Mouse (Mus musculus): ENCODE data around the gene Ucn.
A peak's percentile ranks its signal among the peaks of the same experiment; 100 is the strongest.

The Ucn gene

GRCm38 (mm10) chr5:31138241-31138967 is at the start of gene Ucn:
Gene Ucn, minus strand, starts transcription at chr5:31138829.
- no peak for DNase-seq (ENCODE audit: low spot score in 2 of 2)

GRCm38 (mm10) chr5:31183678-31184077 is 45.0 kb upstream of the Ucn start:
- DNase-seq (ENCODE audit: low spot score in 2 of 2) = no peak

- no peak for DNase-seq (ENCODE audit: low spot score in 2 of 2)
Observed at GRCm38 (mm10) chr5:31181183-31181770, 42.6 kb upstream of the Ucn start.

GRCm38 (mm10) chr5:31179766-31180630 is 41.4 kb upstream of the Ucn start, which contains the start of the genes Gm29609 and Gtf3c2:
Gene Gm29609, minus strand, starts transcription at chr5:31179911.
Gene Gtf3c2, minus strand, starts transcription at chr5:31180144.
- DNase-seq (ENCODE audit: low spot score in 2 of 2) = peak; percentile 92 to 96

GRCm38 (mm10) chr5:31179301-31179765 is 40.7 kb upstream of the Ucn start:
- DNase-seq (ENCODE audit: low spot score in 2 of 2) = peak in 1 of 2 experiments; percentile 75

GRCm38 (mm10) chr5:31168630-31169029 is 30.0 kb upstream of the Ucn start:
- DNase-seq (ENCODE audit: low spot score in 2 of 2) = no peak

- DNase-seq (ENCODE audit: low spot score in 2 of 2) = no peak
Observed at GRCm38 (mm10) chr5:31164878-31165277, 26.2 kb upstream of the Ucn start.

GRCm38 (mm10) chr5:31162462-31162861 is 23.8 kb upstream of the Ucn start:
- DNase-seq (ENCODE audit: low spot score in 2 of 2) = no peak

- DNase-seq (ENCODE audit: low spot score in 2 of 2) = peak; percentile 71 to 85
Observed at GRCm38 (mm10) chr5:31154152-31154553, 15.5 kb upstream of the Ucn start, which contains the start of gene Mpv17. Gene Mpv17, minus strand, starts transcription at chr5:31154251.

GRCm38 (mm10) chr5:31153516-31154151 is 15.0 kb upstream of the Ucn start:
- DNase-seq (ENCODE audit: low spot score in 2 of 2) = no peak

- DNase-seq (ENCODE audit: low spot score in 2 of 2) = no peak
Observed at GRCm38 (mm10) chr5:31151746-31152145, 13.1 kb upstream of the Ucn start.

GRCm38 (mm10) chr5:31149781-31150180 is 11.2 kb upstream of the Ucn start:
- DNase-seq (ENCODE audit: low spot score in 2 of 2) = no peak

GRCm38 (mm10) chr5:31138968-31139425 is 368 bp upstream of the Ucn start:
- DNase-seq (ENCODE audit: low spot score in 2 of 2) = no peak

- DNase-seq (ENCODE audit: low spot score in 2 of 2) = no peak
Observed at GRCm38 (mm10) chr5:31137658-31138057, 971 bp downstream of the Ucn start.

- DNase-seq (ENCODE audit: low spot score in 2 of 2) = no peak
Observed at GRCm38 (mm10) chr5:31136730-31137424, 1.8 kb downstream of the Ucn start.

GRCm38 (mm10) chr5:31126050-31126449 is 12.6 kb downstream of the Ucn start:
- DNase-seq (ENCODE audit: low spot score in 2 of 2) = no peak

GRCm38 (mm10) chr5:31123481-31123880 is 15.1 kb downstream of the Ucn start:
- DNase-seq (ENCODE audit: low spot score in 2 of 2) = no peak

GRCm38 (mm10) chr5:31121111-31121510 is 17.5 kb downstream of the Ucn start:
- DNase-seq (ENCODE audit: low spot score in 2 of 2) = no peak

GRCm38 (mm10) chr5:31116912-31117311 is 21.7 kb downstream of the Ucn start:
- no peak for DNase-seq (ENCODE audit: low spot score in 2 of 2)

GRCm38 (mm10) chr5:31116354-31116753 is 22.3 kb downstream of the Ucn start, which contains the start of gene Trim54:
Gene Trim54, plus strand, starts transcription at chr5:31116712.
- DNase-seq (ENCODE audit: low spot score in 2 of 2) = no peak

GRCm38 (mm10) chr5:31110781-31111180 is 27.8 kb downstream of the Ucn start:
- no peak for DNase-seq (ENCODE audit: low spot score in 2 of 2)
